Mouse (Mus musculus) midbrain, embryonic 13.5 days (tissue): ENCODE results near the gene I830077J02Rik. TPM values are rescaled to one million over a fixed set of nuclear protein-coding genes. Genes with fewer than 3 reads are reported as not detected.

Source experiments
- ATAC-seq: fragments of 200-750 bp; cut with Nextera tagmentation; 2 replicates; pipeline ENCODE4 v1.8.0; 2017; ENCODE audit warnings: mild to moderate bottlenecking, moderate TSS enrichment, moderate library complexity
- H3K27ac ChIP-seq: fragments of 300-500 bp; sonication (generic); 2 replicates; pipeline ENCODE4 v1.5.1; 2015; ENCODE audit warnings: inconsistent platforms, mild to moderate bottlenecking, moderate library complexity
- H3K27me3 ChIP-seq: fragments of 300-500 bp; sonication (generic); 2 replicates; pipeline ENCODE4 v1.6.1; 2015; ENCODE audit warnings: mild to moderate bottlenecking, inconsistent platforms
- H3K36me3 ChIP-seq: fragments of 300-500 bp; sonication (generic); 2 replicates; pipeline ENCODE4 v1.6.1; 2015; ENCODE audit warnings: mild to moderate bottlenecking, inconsistent platforms
- H3K4me1 ChIP-seq: fragments of 300-500 bp; sonication (generic); replicated peaks from 2 replicates; pipeline ENCODE4 v1.6.1; 2015; ENCODE audit warnings: inconsistent platforms
- H3K4me2 ChIP-seq: fragments of 300-500 bp; sonication (generic); replicated peaks from 2 replicates; pipeline ENCODE4 v1.6.1; 2015; ENCODE audit warnings: moderate library complexity, mild to moderate bottlenecking, inconsistent platforms
- H3K4me3 ChIP-seq: fragments of 300-500 bp; sonication (generic); replicated peaks from 2 replicates; pipeline ENCODE4 v1.5.1; 2015; ENCODE audit warnings: mild to moderate bottlenecking, inconsistent platforms
- H3K9ac ChIP-seq: fragments of 300-500 bp; sonication (generic); replicated peaks from 2 replicates; pipeline ENCODE4 v1.6.1; 2015; ENCODE audit warnings: mild to moderate bottlenecking, inconsistent platforms
- H3K9me3 ChIP-seq: fragments of 300-500 bp; sonication (generic); 2 replicates; pipeline ENCODE4 v1.6.1; 2016; ENCODE audit warnings: mild to moderate bottlenecking, inconsistent platforms
- WGBS: fragments of 180-500 bp; shearing (Covaris S2); methylation state at CpG from one replicate; pipeline ENCODE4 v1.1.7; 2015; 5-methylcytosine and 5-hydroxymethylcytosine counted together
- polyA plus RNA-seq: library from polyadenylated mRNA; unstranded; fragments of >200 nt; fragmentation: Nextera tagmentation; extraction: Ambion mirVana; gene quantifications from 2 replicates; pipeline ENCODE4 v1.2.1, GENCODE M21; 2015

Gene I830077J02Rik
- polyA plus RNA-seq, result 0.39 and 0.41 TPM in 2 replicates

GRCm38 (mm10) chr3:105932240-105933071 is at the start of gene I830077J02Rik:
Gene I830077J02Rik, minus strand, starts transcription at chr3:105932664.
- Histone ChIP-seq H3K9me3 (no peaks in the 10 kb centered on the region), H3K27me3 (no peaks in the 10 kb centered on the region)
- no peak for ATAC-seq

GRCm38 (mm10) chr3:105974174-105974573 is 41.7 kb upstream of the I830077J02Rik start:
- no peaks in the 10 kb centered on the region for H3K27me3 ChIP-seq
- H3K4me2 ChIP-seq, result no peak overlapping the region
- H3K9ac ChIP-seq, result no peak overlapping the region
- ATAC-seq, result no peak
- no peak overlapping the region for H3K4me3 ChIP-seq
- WGBS, result 88% methylated on average over 2 of the region's 2 CpGs
- H3K9me3 ChIP-seq, result no peaks in the 10 kb centered on the region
- H3K36me3 ChIP-seq, result peaks cover 11% of the 10 kb centered on the region
- no peak overlapping the region for H3K27ac ChIP-seq
- no peaks in the 10 kb centered on the region for H3K4me1 ChIP-seq

More at GRCm38 (mm10) chr3:105932240-105933071, at the start of gene I830077J02Rik:
- Histone ChIP-seq H3K4me2 (no peak within 1 kb of the TSS), H3K36me3 (0 out of 2 replicates have a peak, but pooled peaks cover 6% of the 10 kb centered on the region), H3K4me3 (no peak within 1 kb of the TSS), H3K4me1 (no peaks in the 10 kb centered on the region), H3K27ac (no peak within 1 kb of the TSS), H3K9ac (no peak within 1 kb of the TSS)
- WGBS, result 91% methylated on average over 8 of the region's 8 CpGs

DNA sequence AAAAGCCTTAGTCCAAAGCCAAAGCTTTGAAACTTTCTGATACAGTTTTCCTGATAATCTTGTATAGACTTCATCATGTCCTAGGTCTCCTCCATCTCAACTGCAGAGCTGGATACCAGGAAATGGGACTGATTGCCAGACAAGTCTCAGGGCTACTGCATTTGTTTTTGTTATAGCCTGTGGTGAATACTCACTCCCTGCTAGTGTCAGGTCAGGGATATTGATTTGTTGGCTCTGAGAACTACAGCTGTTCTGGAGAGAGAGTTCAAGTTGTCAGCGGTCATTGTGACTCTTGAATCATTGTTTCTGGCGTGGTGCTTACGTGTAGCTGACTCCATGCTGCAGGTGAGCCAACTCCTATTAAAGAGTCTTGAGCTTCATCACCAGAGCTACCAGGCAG is 40.9 kb upstream of the I830077J02Rik start, which contains the start of gene Ovgp1:
Gene Ovgp1, plus strand, starts transcription at position 301 of the 400 bp plus-strand sequence.
- 87% methylated on average over 3 of the region's 3 CpGs for WGBS
- H3K4me1 ChIP-seq, result no peaks in the 10 kb centered on the region
- peaks cover 19% of the 10 kb centered on the region for H3K36me3 ChIP-seq
- no peak within 1 kb of the TSS for H3K4me2 ChIP-seq
- no peak within 1 kb of the TSS for H3K9ac ChIP-seq
- H3K27me3 ChIP-seq, result no peaks in the 10 kb centered on the region
- ATAC-seq, result no peak
- no peak within 1 kb of the TSS for H3K4me3 ChIP-seq
- H3K27ac ChIP-seq, result no peak within 1 kb of the TSS
- no peaks in the 10 kb centered on the region for H3K9me3 ChIP-seq

DNA sequence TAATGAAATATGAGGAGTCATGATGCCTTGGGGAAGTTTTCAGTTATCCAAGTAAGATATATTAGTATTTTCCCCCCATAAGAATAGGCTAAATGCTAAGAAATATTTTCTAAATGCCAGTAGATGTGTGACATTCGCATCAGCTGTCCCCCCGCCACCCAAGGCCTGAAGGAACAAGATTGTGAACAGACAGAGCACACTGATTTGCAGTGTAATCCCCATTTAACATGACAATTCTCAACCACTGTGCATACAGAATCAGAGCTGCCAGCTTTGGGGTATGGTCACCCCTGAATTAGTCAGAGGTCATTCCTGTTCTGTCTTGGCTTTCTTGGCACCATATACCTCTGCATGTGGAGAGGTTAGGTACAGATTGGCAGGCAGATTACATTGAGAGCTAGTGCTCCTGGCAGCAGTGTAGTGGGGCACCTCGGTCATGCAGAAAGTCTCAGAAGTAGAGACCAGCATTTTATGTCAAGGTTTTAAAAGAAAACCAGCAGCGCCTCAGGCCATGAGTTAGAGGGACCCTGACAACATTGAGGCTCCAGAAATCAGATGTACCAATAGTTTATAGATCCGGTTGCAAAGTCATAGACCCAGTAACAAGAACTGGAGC is 39.5 kb upstream of the I830077J02Rik start:
- no peaks in the 10 kb centered on the region for H3K9me3 ChIP-seq
- no peaks in the 10 kb centered on the region for H3K4me1 ChIP-seq
- no peak overlapping the region for H3K4me2 ChIP-seq
- no peaks in the 10 kb centered on the region for H3K27me3 ChIP-seq
- H3K4me3 ChIP-seq, result no peak overlapping the region
- H3K27ac ChIP-seq, result no peak overlapping the region
- no peak overlapping the region for H3K9ac ChIP-seq
- 82% methylated on average over 5 of the region's 5 CpGs for WGBS
- H3K36me3 ChIP-seq, result peaks cover 33% of the 10 kb centered on the region
- ATAC-seq, result no peak

- H3K27me3 ChIP-seq, result no peaks in the 10 kb centered on the region
- peak overlapping the region; percentile 94; the same call in 1 of the 2 replicates for H3K4me3 ChIP-seq
- no peaks in the 10 kb centered on the region for H3K9me3 ChIP-seq
- 99% methylated on average over 2 of the region's 2 CpGs for WGBS
- no peak for ATAC-seq
- no peak overlapping the region for H3K27ac ChIP-seq
- peaks cover 41% of the 10 kb centered on the region for H3K4me1 ChIP-seq
- H3K9ac ChIP-seq, result no peak overlapping the region
- H3K4me2 ChIP-seq, result peak overlapping the region; percentile 89
- peaks cover 45% of the 10 kb centered on the region for H3K36me3 ChIP-seq
Measured at GRCm38 (mm10) chr3:105960700-105961099, 28.2 kb upstream of the I830077J02Rik start.

GRCm38 (mm10) chr3:105959999-105960398 is 27.5 kb upstream of the I830077J02Rik start, which contains the start of gene Atp5f1:
Gene Atp5f1, minus strand, starts transcription at chr3:105960099.
- H3K4me1 ChIP-seq, result peaks cover 41% of the 10 kb centered on the region
- H3K27ac ChIP-seq, result peak within 1 kb of the TSS; percentile 86
- peaks cover 40% of the 10 kb centered on the region for H3K36me3 ChIP-seq
- WGBS, result 7% methylated on average over 6 of the region's 6 CpGs
- H3K4me2 ChIP-seq, result peak within 1 kb of the TSS; percentile 89
- H3K27me3 ChIP-seq, result no peaks in the 10 kb centered on the region
- H3K9ac ChIP-seq, result peak within 1 kb of the TSS; percentile 97
- H3K9me3 ChIP-seq, result no peaks in the 10 kb centered on the region
- no peak for ATAC-seq
- peak within 1 kb of the TSS; percentile 94 for H3K4me3 ChIP-seq

- 0% methylated on average over 26 of the region's 26 CpGs for WGBS
- Histone ChIP-seq H3K27me3 (no peaks in the 10 kb centered on the region), H3K4me2 (peak overlapping the region; percentile 89), H3K9me3 (no peaks in the 10 kb centered on the region), H3K27ac (peak overlapping the region; percentile 74), H3K4me3 (peak overlapping the region; percentile 94), H3K36me3 (peaks cover 40% of the 10 kb centered on the region), H3K4me1 (peaks cover 41% of the 10 kb centered on the region), H3K9ac (peak overlapping the region; percentile 96)
- ATAC-seq, result peak; percentile 90
Measured at GRCm38 (mm10) chr3:105959585-105959984, 27.1 kb upstream of the I830077J02Rik start.

DNA sequence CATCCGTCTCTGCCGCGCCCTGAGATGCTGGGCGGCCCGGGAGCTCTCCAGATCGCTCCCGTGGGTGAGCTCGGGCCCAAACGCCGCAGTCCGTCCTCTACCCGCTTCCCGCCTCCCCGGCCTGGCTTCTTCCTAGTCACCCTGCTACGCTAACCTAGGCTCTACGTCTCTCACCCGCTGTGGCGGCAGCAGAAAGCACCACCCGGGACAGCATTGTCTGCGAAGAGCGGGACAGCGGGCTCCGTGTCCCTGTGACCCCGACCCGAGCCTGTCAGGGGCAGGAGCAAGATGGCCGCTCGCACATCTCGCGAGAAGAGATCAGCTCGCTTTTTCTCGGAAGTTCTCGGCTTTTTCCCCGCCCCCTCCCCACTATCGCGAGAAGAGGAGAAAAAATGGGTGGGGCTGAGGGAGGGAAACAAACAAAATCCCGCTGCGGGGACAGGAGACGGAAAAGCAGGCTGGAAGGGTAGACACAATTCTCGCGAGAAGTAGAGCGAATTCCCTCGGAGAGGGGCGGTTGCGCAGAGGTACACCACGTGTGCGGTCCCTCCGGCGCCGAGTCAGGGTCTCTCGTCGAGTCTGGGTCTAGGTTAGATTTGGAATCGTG is 26.6 kb upstream of the I830077J02Rik start, which contains the start of gene Wdr77:
Gene Wdr77, plus strand, starts transcription at position 396 of the 607 bp plus-strand sequence.
- H3K9me3 ChIP-seq, result no peaks in the 10 kb centered on the region
- H3K4me3 ChIP-seq, result peak within 1 kb of the TSS; percentile 94
- H3K36me3 ChIP-seq, result peaks cover 38% of the 10 kb centered on the region
- peak within 1 kb of the TSS; percentile 97 for H3K9ac ChIP-seq
- ATAC-seq, result peak; percentile 98
- H3K27me3 ChIP-seq, result no peaks in the 10 kb centered on the region
- peak within 1 kb of the TSS; percentile 89 for H3K4me2 ChIP-seq
- under 1% methylated on average over 52 of the region's 52 CpGs for WGBS
- peak within 1 kb of the TSS; percentile 86 for H3K27ac ChIP-seq
- H3K4me1 ChIP-seq, result peaks cover 41% of the 10 kb centered on the region

GRCm38 (mm10) chr3:105958204-105958603 is 25.7 kb upstream of the I830077J02Rik start:
- 38% methylated on average over 5 of the region's 5 CpGs for WGBS
- Histone ChIP-seq H3K27me3 (no peaks in the 10 kb centered on the region), H3K9ac (peak overlapping the region; percentile 97), H3K36me3 (peaks cover 35% of the 10 kb centered on the region), H3K27ac (no peak overlapping the region), H3K4me1 (peaks cover 41% of the 10 kb centered on the region), H3K4me2 (peak overlapping the region; percentile 69), H3K9me3 (no peaks in the 10 kb centered on the region), H3K4me3 (peak overlapping the region; percentile 94)
- no peak for ATAC-seq

DNA sequence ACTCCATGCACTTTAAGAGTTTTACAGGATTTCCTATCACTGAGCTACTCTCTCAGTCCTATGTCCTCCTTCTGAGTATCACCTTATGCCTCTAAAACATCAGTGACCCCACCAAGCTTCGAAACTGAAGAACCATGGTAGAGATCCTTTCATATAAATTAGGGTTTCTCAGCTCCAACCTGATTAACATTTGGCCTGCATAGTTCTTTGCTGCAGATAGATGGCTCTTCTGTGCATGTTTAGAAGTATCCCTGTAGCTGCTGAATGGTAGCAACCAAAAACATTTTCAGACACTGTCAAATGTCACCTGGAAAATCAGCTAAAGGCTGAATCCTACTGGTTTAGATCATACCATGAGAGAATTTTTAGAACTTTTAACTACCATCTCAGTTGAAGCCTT is 24.8 kb upstream of the I830077J02Rik start:
- no peak for ATAC-seq
- no peaks in the 10 kb centered on the region for H3K9me3 ChIP-seq
- H3K27me3 ChIP-seq, result no peaks in the 10 kb centered on the region
- H3K4me3 ChIP-seq, result 0 out of 2 replicates have a peak overlapping the region, but pooled peaks have one; percentile 8
- H3K4me1 ChIP-seq, result peaks cover 41% of the 10 kb centered on the region
- WGBS, result 98% methylated on average over 1 of the region's 1 CpGs
- no peak overlapping the region for H3K27ac ChIP-seq
- peaks cover 35% of the 10 kb centered on the region for H3K36me3 ChIP-seq
- 0 out of 2 replicates have a peak overlapping the region, but pooled peaks have one; percentile 24 for H3K9ac ChIP-seq
- peak overlapping the region; percentile 69; the same call in 1 of the 2 replicates for H3K4me2 ChIP-seq

DNA sequence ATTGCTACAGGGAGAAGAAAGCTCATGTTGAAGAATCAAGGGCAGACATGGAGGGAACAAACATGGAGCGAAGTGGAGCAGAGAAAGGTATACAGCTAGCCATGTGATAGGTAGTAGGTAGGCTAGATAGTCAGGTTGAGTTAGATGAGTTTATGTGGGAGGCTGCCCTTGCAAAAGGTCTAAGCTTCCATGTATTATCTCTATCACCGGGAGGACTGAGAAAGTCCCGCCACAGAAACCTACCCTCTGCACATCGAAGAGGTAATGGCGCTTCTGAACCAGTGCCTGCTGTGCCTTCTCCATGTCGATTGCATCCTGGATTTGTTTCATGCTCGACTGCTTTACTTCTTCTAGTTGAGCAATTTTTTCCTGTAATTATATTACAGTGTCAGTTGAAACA is 18.9 kb upstream of the I830077J02Rik start:
- WGBS, result 94% methylated on average over 7 of the region's 7 CpGs
- Histone ChIP-seq H3K9ac (no peak overlapping the region), H3K4me2 (no peak overlapping the region), H3K27me3 (no peaks in the 10 kb centered on the region), H3K27ac (no peak overlapping the region), H3K9me3 (no peaks in the 10 kb centered on the region), H3K4me3 (no peak overlapping the region), H3K4me1 (peaks cover 4% of the 10 kb centered on the region), H3K36me3 (peaks cover 67% of the 10 kb centered on the region)
- ATAC-seq, result no peak
